Mouse (Mus musculus): ENCODE measurements at regions not wholly inside any gene's neighbourhood (a gene's known extent, or its start where the extent isn't known, plus 50 kb on each side); places are given as distances from the start of the nearest gene placed in this dataset.

DNA sequence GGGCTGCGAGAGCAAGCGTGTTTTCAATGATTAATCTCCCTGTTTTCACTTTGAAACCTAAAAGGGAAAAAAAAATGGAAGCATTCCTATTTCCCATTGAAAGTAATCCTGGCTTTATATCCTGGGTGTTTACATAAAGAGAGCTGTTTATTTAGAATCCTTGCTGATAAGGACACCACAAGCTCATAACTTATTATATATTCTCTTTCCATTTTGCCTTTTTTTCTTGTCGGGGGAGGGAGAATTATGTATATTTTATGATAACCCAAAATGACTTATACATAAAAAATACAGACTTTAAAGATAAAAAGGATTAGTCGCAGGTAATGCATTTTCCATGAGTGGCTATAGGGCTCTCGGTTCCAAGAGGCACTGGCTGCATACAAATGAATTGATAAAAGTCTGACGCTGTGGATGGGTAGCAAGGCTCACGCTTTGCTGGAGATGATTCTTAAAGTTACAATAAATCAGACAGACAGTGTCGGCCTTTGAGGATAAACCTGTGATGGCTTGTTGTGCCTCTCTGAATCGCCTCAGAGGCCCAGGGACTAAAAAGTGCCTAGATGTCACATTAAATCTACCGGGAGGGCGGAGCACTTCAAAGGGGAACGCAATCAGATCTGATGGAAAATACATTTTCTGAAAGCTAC lies 155.7 kb downstream of the Psat1 start:
- H3K36me3 ChIP-seq: no peaks in the 10 kb centered on the region
- WGBS: 42% methylated on average over 12 of the region's 12 CpGs
- no peak overlapping the region for H3K9ac ChIP-seq
- H3K9me3 ChIP-seq: no peaks in the 10 kb centered on the region
- peaks cover 10% of the 10 kb centered on the region; the same call in 1 of the 2 replicates for H3K4me1 ChIP-seq
- no peak overlapping the region for H3K4me3 ChIP-seq
- peak overlapping the region; percentile 26; the same call in 1 of the 2 replicates for H3K4me2 ChIP-seq
- no peak overlapping the region for H3K27ac ChIP-seq
- no peak for ATAC-seq (ENCODE audit: insufficient number of reproducible peaks, low FRiP score, low TSS enrichment, low read depth)
- H3K27me3 ChIP-seq: no peaks in the 10 kb centered on the region

DNA sequence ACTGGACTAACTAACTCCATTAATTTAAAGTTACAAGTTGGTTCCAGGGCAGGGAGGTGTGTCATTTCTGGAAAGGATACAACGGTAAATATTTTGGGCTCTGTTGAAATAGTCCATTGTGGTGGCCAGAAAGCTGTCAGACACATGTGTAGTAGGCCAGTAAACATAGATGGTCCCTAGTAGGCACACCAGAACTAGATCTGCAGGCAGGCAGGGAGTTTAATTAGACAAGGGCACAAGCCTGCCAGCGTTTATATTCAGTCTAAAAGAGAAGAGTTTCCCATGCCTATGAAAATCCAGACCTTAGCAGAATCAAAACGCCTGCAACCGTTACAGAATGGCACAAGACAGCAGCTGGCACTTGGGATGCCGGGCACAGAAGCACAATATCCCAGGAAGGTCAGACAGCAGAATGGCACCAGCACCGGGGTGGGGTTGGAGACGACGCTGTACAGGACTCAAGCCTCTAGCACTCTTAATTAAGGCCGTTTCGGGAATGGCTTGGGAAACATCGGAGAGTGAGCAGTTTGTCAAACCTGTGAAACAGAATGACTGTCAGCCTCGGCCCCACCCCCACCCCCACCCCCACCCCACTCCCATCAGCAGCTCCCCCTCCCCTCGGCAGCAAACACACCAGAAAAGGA lies 156.4 kb downstream of the Psat1 start:
- Histone ChIP-seq H3K36me3 (no peaks in the 10 kb centered on the region), H3K27ac (no peak overlapping the region), H3K9me3 (no peaks in the 10 kb centered on the region), H3K27me3 (no peaks in the 10 kb centered on the region), H3K9ac (no peak overlapping the region), H3K4me3 (no peak overlapping the region), H3K4me1 (peaks cover 10% of the 10 kb centered on the region; the same call in 1 of the 2 replicates), H3K4me2 (peak overlapping the region; percentile 26; the same call in 1 of the 2 replicates)
- WGBS: 15% methylated on average over 13 of the region's 13 CpGs
- no peak for ATAC-seq (ENCODE audit: insufficient number of reproducible peaks, low FRiP score, low TSS enrichment, low read depth)

DNA sequence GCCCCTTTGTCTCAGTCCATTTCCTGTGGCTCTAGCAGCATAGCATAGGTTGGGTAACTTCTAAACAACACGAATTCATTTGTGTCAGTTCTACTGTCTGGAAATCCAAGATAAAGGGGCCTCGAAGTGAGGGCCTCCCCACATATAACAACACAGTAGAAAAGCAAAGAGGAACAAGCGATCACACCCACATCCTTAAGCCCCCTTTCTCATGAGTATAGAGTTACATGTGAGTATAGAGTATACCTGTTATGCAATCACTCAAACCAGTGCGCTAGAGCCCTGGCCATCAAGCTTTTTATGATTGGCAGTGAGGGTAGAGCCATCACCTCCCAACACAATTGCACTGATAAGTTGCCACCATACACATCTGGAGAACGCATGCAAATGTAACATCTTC lies 157.4 kb downstream of the Psat1 start:
- no peaks in the 10 kb centered on the region for H3K27me3 ChIP-seq
- no peak overlapping the region for H3K27ac ChIP-seq
- H3K9me3 ChIP-seq: no peaks in the 10 kb centered on the region
- H3K9ac ChIP-seq: no peak overlapping the region
- ATAC-seq (ENCODE audit: insufficient number of reproducible peaks, low FRiP score, low TSS enrichment, low read depth): no peak
- peaks cover 10% of the 10 kb centered on the region; the same call in 1 of the 2 replicates for H3K4me1 ChIP-seq
- H3K4me3 ChIP-seq: no peak overlapping the region
- H3K4me2 ChIP-seq: no peak overlapping the region
- no peaks in the 10 kb centered on the region for H3K36me3 ChIP-seq
- WGBS: 74% methylated on average over 5 of the region's 5 CpGs

DNA sequence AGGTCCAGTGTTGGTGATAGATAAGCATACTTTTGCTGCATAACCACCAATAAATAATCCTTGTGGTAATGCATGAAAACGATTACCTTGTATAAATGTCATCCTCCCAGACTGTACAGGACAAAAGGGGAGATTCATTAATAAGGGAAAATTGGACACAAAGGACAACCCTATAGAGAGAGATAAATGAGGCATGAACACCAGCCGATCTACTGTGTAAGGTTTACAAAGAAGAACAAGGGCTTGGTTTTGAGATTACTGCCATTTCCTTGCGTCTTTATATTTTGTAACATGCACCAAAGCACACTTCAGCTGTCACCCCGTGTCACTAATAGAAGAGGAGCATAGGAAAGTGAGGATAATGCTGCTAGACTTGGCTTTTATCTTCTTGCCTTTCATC lies 162.5 kb downstream of the Psat1 start:
- WGBS: 74% methylated on average over 4 of the region's 4 CpGs
- Histone ChIP-seq H3K27ac (no peak overlapping the region), H3K9me3 (no peaks in the 10 kb centered on the region), H3K4me1 (no peaks in the 10 kb centered on the region), H3K4me3 (no peak overlapping the region), H3K27me3 (no peaks in the 10 kb centered on the region), H3K9ac (no peak overlapping the region), H3K36me3 (no peaks in the 10 kb centered on the region), H3K4me2 (no peak overlapping the region)
- no peak for ATAC-seq (ENCODE audit: insufficient number of reproducible peaks, low FRiP score, low TSS enrichment, low read depth)

DNA sequence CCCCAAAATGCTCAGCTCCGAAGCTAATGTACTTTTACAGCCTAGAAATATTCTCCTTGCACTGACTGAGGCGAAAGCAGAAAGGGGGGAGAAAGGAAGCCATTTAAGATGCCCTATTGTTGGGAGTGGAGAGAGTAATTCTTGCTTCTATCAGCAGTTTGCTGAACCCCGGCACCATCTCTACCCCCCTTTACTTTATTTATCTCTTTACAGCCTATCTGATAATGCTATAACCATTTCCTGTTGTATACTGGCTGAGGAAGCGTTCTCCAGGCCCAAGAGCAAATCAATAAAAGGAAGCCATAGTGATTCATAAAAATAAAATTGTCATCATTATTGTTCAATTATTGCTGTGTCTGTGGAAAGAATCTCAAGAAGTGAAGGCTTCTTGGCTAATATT lies 177.5 kb downstream of the Psat1 start:
- Histone ChIP-seq H3K9me3 (no peaks in the 10 kb centered on the region), H3K27me3 (no peaks in the 10 kb centered on the region), H3K9ac (no peak overlapping the region), H3K27ac (no peak overlapping the region), H3K4me1 (peaks cover 7% of the 10 kb centered on the region; the same call in 1 of the 2 replicates), H3K36me3 (no peaks in the 10 kb centered on the region), H3K4me2 (no peak overlapping the region), H3K4me3 (no peak overlapping the region)
- WGBS: 46% methylated on average over 4 of the region's 4 CpGs
- ATAC-seq (ENCODE audit: insufficient number of reproducible peaks, low FRiP score, low TSS enrichment, low read depth): no peak

DNA sequence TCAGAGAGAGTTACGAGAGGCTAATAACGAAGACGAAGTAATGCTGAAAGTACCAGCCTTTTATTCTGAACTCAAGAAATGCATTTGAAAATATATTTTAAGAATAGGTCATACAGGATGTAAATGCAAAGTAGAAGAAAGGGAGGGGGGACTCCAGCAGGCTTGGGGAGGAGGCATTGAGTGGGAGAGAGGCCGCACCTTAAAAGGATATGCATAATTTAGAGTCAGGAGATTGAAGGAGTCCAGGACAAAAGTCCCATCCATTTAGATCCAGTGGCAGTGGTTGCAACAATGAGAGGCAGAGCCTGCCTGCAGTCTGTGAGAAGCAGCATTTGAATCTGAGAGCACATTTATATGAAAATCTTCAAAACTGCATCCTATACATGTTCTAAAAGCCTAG lies 186.1 kb downstream of the Psat1 start:
- no peaks in the 10 kb centered on the region for H3K4me1 ChIP-seq
- no peak overlapping the region for H3K9ac ChIP-seq
- H3K4me2 ChIP-seq: no peak overlapping the region
- H3K4me3 ChIP-seq: no peak overlapping the region
- H3K36me3 ChIP-seq: no peaks in the 10 kb centered on the region
- H3K9me3 ChIP-seq: no peaks in the 10 kb centered on the region
- H3K27me3 ChIP-seq: no peaks in the 10 kb centered on the region
- WGBS: 79% methylated on average over 4 of the region's 4 CpGs
- no peak overlapping the region for H3K27ac ChIP-seq
- no peak for ATAC-seq (ENCODE audit: insufficient number of reproducible peaks, low FRiP score, low TSS enrichment, low read depth)

DNA sequence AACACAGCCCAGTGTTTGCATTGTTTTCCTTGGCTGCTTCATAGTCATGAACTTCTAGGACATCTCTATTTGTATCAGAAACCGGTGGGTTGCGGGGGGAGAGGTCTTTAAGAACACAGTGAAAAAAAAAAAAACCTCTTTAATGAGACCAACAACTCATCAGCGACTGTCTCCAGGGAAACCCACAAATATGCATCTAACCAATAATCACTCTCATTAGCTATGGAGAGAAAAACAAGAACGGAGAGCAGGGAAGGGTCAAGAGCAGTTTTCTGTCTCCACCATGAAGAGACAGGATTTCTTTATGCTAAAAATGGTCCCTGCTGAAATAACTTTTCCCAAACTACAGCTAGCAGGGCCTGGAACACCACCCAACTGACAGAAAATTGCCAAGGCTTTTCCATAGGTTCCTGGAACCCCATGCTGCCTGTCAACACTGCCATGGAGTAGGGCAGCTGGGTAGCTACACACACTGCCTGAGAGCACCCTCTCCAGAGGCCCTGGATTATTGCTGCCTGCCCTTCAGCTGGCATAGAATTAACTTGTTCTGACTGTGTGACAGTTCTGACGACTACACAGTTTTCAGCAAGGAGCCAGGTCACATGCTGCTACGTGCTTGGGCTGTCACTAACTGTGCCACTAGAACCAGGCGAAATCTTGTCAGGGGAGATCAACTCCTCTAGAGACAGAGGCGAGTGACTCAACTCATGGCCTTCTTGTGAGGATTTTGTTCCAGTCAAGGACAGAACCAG lies 201.9 kb downstream of the Psat1 start:
- WGBS: 62% methylated on average over 8 of the region's 8 CpGs
- no peak overlapping the region for H3K27ac ChIP-seq
- H3K4me2 ChIP-seq: no peak overlapping the region
- no peak for ATAC-seq (ENCODE audit: insufficient number of reproducible peaks, low FRiP score, low TSS enrichment, low read depth)
- no peaks in the 10 kb centered on the region for H3K4me1 ChIP-seq
- H3K36me3 ChIP-seq: no peaks in the 10 kb centered on the region
- H3K9me3 ChIP-seq: no peaks in the 10 kb centered on the region
- H3K4me3 ChIP-seq: no peak overlapping the region
- H3K27me3 ChIP-seq: no peaks in the 10 kb centered on the region
- H3K9ac ChIP-seq: no peak overlapping the region

DNA sequence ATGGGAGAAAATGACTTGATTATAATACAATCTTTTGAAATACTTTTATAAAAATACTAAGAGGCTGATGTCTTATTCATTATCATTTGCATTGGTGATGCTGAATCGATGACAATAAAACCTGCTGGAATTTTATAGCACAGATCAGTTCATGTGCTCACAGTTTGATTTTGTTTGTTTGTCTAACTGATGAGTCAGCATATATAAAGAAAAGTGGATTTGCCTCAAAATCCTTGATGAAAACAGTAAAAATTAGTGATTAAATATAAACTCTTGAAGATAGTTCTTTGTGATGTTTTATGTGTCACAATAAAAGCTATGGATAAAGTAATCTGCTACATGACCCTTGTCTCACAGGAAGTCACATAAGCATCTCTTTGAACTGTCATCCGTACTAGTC lies 210.9 kb downstream of the Psat1 start:
- Histone ChIP-seq H3K9me3 (no peaks in the 10 kb centered on the region), H3K27me3 (no peaks in the 10 kb centered on the region), H3K36me3 (no peaks in the 10 kb centered on the region), H3K4me2 (no peak overlapping the region), H3K4me1 (no peaks in the 10 kb centered on the region), H3K27ac (no peak overlapping the region), H3K4me3 (no peak overlapping the region), H3K9ac (no peak overlapping the region)
- 81% methylated on average over 2 of the region's 2 CpGs for WGBS
- no peak for ATAC-seq (ENCODE audit: insufficient number of reproducible peaks, low FRiP score, low TSS enrichment, low read depth)

DNA sequence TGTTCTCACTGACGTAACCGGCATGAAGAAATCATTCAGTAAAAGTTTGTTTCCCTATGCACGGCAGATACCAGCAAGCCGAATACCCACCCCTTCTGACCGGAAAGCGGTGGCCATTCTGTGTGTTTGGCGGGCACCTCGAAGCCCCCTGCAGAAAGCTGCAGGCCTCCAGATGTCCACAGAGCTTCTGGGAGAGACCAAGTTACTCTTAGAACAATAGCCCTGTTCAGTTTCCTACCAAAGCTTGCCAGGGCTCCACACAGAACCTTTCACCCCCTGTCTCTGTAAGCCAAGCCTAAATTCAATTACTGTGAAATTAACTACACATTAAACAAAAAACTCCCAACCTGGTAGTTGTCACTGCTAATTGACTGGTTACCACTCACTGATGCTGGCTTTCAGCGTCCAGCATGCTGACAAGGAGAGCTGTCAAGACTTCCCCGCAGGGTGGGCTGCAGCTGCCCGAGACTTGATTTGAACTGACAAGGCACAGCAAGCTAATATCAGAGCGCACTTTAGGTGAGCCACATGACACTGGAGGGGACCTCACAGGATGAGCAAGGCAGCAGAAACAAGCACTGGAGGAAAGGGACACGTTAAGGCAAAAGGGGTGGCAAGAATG lies 220.2 kb downstream of the Psat1 start:
- 59% methylated on average over 13 of the region's 13 CpGs for WGBS
- H3K27ac ChIP-seq: no peak overlapping the region
- 0 out of 2 replicates have a peak, but pooled peaks cover 2% of the 10 kb centered on the region for H3K4me1 ChIP-seq
- H3K9ac ChIP-seq: no peak overlapping the region
- no peak for ATAC-seq (ENCODE audit: insufficient number of reproducible peaks, low FRiP score, low TSS enrichment, low read depth)
- no peaks in the 10 kb centered on the region for H3K27me3 ChIP-seq
- H3K36me3 ChIP-seq: no peaks in the 10 kb centered on the region
- no peak overlapping the region for H3K4me3 ChIP-seq
- no peak overlapping the region for H3K4me2 ChIP-seq
- no peaks in the 10 kb centered on the region for H3K9me3 ChIP-seq

DNA sequence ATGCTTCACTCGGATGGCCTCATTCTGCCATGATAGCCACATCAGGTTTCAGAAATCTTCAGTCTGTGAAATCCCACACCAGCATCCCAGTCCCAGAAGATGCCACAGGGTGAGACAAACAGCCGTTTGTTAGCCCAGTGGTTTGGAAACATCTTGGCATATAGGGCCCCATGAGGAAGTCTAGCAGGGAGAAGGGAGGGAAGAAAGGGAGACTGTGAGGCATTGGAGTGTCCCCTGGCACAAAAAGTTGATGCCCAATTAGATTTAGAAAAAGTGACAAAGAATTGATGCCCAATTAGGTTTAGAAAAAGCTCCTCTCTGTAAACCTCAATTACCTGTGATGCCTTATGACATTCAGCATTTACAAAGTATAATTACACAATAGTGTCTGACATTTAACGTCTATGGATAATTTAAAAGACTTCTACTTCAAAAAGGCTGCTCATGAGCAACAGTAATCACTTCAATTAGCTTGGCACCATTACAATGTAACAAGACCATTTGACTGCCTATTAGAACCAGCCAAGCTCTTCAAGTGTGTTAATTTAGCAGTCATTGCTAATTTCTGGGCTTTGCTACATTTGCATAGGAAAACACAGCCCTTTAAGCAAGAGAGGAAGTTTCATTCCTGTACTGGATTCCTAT lies 254.6 kb downstream of the Psat1 start:
- Histone ChIP-seq H3K27ac (no peak overlapping the region), H3K9me3 (no peaks in the 10 kb centered on the region), H3K4me3 (no peak overlapping the region), H3K4me2 (no peak overlapping the region), H3K9ac (no peak overlapping the region), H3K27me3 (no peaks in the 10 kb centered on the region), H3K4me1 (no peaks in the 10 kb centered on the region), H3K36me3 (no peaks in the 10 kb centered on the region)
- ATAC-seq (ENCODE audit: insufficient number of reproducible peaks, low FRiP score, low TSS enrichment, low read depth): no peak
- WGBS: 59% methylated on average over 3 of the region's 3 CpGs

DNA sequence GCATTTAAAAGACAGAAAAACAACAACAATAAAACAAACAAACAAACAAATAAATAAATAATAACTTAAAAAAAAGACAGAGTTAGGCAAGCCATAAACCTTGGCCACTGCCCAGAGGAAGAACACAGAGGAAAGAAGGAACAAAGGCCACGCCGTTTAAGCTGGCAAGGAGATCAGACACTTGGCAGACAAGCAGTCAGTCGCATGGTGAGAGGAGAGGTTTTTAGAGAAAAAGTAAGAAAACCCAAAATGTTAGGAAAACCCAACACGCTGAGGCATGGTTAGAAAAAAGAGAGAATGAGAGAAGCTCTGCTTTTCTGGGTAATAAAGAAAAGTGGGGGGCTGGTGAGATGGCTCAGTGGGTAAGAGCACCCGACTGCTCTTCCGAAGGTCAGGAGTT lies 277.1 kb downstream of the Psat1 start:
- WGBS: 67% methylated on average over 6 of the region's 6 CpGs
- H3K4me1 ChIP-seq: peaks cover 16% of the 10 kb centered on the region
- ATAC-seq (ENCODE audit: insufficient number of reproducible peaks, low FRiP score, low TSS enrichment, low read depth): no peak
- H3K36me3 ChIP-seq: no peaks in the 10 kb centered on the region
- H3K4me3 ChIP-seq: no peak overlapping the region
- H3K27me3 ChIP-seq: no peaks in the 10 kb centered on the region
- no peak overlapping the region for H3K9ac ChIP-seq
- H3K27ac ChIP-seq: no peak overlapping the region
- no peaks in the 10 kb centered on the region for H3K9me3 ChIP-seq
- no peak overlapping the region for H3K4me2 ChIP-seq

Data from limb, embryonic 15.5 days (tissue).